Mouse (Mus musculus) neural tube, embryonic 10.5 days (tissue): Measurements from ENCODE around the gene Sh3rf3.

Experiments used
- DNase-seq: peaks from one replicate; pipeline ENCODE4 v3.0.0-alpha.2; 2017; ENCODE audit warnings: low spot score; ENCODE audit errors: extremely low spot score

The Sh3rf3 gene

DNA sequence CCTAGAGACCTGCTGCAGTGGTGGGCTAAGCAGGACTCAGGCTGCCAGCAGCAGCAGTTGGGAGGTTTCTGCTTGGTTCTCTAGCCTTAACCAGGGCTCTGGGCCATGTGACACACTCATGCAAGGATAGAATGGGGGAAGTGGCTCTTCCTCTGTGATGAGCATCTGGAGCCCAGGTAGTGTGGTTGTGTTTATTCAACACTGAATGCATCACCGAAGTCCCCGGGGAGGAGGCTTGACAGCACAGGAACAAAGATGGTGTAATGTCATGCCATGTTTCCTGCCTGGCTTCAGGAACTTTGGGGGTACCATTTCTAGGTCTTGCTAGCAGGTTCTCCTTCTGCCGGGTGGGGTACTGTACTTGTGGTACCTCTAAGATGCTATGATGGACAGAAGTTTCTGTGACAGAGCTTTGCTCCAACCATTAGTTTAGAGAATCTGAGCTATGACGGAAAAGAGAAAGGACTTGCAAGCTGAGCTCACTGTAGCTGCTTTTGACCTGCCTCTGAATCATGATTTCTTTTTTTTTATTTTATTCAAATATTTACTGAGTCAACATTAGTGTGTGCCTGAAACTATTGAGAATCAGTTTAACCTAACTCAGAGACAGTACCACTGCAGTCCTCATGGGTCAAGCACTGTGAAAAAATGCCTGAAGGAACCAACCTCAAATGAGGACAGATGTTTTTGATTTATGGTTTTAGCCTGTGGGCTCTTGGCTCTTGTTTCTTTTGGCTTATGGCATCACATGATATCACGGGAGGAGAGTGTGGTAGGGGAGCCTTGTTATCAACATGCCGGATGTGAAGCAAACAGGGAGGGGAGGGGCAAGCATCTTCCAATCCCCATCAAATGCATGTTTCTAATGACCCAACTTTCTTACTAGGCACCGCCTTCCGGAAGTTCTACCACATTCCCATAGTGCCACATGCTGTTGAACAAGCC is 102.4 kb downstream of the Sh3rf3 start:
- no peak for DNase-seq

DNA sequence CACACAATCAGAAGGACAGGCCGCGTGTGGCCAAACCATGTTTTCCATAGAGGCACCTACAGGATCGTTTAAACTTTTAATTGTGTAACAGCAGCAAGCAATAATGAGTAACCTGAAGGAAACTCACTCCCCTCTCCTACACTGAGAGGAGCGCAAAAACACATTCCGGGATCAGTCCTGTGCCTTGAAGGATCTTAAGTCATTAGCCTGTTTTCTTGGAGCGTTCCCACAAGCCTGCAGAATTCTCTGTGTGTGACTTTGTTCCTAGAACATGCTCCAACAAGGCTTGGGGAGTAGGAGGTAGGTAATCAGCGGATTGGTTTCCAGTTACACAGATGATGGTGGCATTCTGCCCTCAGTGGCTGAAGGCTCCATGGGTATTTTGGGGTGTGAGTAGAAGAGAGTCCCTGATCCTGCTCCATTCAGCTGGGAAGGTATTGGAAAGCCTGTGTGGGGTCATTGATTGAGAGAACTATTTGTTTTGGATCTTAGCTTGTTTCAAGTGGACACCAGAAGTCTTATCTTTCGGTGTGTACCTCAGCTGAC is 108.6 kb downstream of the Sh3rf3 start:
- no peak for DNase-seq

DNA sequence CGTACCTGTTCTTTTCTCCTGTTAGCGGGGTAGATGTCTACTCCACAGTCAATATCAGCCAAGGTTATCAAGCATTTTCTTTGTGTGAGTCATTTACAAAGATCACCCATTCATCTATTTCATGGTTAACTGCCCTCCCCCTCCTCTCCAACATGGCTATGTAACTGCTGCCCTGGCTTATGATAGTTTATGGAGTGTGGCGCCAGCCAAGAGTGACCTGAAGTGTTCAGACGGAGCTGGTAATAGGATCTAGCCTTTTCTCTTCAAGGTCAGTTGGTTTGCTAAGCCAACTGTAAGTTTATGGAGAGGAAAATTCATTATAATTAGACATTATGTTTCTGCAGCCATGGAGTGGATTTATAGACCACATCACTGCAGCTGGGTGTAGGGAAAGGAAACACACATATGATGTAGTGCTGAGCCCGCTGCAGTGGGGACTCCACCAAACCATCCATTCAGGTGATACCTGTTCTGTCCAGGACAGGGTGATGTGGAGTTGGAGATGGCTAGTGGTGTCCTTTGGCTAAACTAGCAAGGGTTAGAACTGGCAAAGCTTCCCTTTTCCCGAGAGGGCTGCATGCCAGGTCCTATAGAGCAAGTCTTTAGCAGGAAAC is 109.2 kb downstream of the Sh3rf3 start:
- DNase-seq: no peak

DNA sequence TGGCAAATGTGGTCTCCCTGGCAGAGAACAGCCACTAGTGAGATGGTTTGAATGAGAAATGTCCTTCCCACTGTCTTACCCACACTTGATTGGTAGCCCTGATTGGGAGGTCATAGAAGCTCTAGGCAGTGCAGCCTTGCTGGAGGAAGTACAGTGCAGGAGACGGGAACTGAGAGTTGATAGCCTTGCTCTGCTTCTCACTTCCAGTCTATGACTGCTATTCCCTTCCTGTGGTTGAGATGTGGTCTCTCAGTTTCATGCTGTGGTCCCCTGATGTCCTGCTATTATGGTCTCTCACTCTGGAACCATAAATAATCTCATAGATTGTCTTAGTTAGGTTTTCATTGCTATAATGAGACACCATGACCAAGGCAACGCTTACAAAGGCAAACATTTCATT is 109.8 kb downstream of the Sh3rf3 start:
- DNase-seq: no peak

DNA sequence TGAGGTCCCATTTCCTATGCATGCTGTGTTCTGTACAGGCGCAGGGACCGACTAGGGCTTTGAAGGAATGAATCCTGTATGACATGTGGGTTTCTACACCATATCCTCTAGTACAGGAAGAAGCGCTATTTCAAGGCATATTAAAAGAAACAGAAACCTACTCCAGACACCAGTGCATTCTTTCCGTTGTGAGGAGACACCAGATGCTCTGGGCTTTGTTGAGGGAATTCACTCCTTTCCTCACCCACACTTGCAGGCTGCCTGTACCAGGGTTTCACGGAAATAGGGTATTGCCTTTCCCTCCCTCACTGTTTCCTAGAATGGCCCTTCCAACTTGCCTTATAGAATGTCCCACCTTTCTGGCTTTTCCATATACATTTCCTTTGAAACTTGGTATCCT is 113.4 kb downstream of the Sh3rf3 start:
- no peak for DNase-seq

DNA sequence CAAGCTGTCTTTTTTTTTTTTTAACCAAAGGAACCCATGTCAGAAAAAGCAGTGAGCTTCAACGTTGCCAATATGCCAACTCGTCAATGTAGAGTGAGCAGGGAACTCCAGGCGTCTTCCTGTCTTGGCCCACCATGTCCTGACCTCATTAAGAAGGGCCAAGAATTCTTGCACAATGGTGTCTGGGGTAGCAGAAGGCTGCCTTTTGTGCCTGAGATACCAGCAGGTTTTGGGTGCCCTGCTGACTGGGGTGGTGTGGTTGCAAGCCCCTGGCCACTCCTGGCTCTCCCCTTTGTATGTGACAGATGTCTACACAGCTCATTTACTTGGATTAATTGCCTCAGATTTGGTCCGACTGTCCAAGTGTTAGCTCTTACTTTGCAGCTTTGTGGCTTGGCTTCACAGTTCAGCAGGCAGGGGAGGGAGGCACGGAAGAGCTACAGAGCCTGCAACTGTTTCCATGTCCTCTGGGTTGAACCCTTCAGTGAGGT is 115.8 kb downstream of the Sh3rf3 start:
- DNase-seq: no peak

DNA sequence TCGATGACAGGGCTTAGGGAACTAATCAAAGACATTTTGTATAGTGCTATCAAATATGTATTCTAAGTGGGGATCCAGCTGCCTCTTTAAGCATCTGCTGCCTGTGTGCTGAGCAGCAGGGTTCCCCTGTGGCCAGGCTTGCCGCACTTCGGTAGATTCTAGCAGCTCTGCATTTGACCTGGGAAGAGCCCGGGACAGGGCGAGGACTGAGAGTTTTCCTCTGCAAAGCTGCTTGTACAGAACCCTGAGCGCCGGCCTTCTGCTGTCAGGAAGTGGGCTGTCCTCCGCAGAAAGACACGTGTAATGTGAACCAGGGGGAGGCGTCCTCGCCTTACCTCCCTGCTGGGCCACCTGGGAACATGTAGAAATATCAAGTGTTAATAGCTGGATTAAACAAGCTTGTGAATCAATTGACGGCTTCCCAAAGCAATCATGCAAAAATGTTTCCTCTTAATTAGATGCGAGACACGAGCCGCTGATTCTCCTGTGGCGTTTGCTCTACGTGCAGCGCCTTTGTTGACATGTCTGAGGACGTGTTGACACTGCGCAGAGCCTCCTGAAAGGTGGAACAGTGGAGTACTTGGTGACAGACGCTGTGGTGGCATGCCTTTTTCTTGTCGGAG is 119.1 kb downstream of the Sh3rf3 start:
- peak; percentile 20 for DNase-seq

DNA sequence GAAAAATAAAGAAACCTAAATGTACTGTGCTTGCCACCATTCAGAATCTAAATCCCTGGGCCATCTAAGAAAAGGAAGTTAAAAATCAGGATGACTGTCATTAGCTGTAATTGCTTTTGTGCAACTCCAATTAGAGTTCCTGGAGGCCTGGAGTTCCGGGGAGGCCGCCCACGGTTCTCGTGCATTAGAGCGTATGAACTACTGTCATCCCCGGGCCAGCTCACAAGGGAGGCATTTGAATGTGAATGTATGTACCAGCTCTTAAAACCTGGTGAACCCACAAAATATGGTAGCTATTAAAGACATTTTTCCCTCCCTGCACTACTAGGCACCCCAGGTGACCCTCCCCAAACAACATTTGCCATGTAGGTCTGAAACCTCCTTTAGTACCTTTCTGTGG is 122.4 kb downstream of the Sh3rf3 start:
- DNase-seq: no peak

DNA sequence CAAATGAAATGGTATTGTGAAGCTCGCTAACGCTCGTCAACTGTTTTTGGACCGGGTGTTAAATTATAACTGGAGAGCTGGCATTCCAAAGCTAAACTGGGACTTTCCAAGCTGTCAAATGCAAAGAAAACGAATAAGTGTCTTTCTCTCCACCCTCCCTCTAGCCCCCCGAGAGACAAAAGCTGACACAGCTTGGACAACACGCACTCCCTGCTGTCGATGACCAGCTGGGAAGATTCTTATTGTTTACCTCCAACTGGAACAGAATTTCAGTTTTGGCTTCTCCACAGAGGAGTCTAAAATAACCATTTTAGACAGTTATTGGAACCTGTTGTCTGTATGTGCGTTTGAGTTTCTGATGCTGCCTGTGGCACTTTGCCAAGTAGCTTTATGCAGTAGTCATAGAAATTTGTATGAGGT is 123.3 kb downstream of the Sh3rf3 start:
- DNase-seq: no peak

DNA sequence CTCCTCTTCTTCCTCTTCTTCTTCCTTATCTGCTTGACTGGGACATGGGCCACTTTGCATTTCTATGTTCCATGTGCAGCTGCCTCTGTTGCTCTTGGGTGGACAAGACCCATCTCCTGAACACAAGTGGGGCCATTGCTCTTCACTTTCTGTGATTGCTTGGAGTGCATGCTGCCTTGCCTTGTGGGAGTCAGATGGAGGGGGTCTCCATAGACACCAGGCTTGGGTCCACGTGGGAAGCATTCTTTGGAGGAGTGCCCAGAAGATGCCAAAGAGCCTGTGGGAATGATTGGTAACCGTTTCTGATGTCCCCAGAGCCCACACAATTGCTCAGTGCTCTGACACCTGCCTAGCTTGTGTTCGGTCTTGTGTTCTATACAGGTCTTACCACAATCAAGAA is 124.4 kb downstream of the Sh3rf3 start:
- no peak for DNase-seq

DNA sequence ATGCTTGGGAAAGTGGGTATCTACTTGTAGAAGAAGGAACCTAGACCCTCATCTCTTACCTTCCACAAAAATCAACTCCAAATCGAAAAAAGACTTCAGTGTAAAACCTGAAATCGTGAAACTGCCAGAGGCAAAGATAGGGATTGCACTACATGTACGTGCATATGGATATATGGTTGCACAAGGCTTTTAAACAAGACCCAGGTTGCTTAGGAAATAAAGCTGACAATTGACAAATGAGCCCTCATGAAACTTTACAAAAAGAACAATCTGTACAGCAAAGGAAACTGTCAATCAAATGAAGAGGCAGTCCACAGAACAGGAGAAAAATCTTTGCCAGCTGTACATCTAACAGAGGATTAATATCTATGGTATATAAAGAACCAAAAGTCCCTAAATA is 129.7 kb downstream of the Sh3rf3 start:
- DNase-seq: no peak

DNA sequence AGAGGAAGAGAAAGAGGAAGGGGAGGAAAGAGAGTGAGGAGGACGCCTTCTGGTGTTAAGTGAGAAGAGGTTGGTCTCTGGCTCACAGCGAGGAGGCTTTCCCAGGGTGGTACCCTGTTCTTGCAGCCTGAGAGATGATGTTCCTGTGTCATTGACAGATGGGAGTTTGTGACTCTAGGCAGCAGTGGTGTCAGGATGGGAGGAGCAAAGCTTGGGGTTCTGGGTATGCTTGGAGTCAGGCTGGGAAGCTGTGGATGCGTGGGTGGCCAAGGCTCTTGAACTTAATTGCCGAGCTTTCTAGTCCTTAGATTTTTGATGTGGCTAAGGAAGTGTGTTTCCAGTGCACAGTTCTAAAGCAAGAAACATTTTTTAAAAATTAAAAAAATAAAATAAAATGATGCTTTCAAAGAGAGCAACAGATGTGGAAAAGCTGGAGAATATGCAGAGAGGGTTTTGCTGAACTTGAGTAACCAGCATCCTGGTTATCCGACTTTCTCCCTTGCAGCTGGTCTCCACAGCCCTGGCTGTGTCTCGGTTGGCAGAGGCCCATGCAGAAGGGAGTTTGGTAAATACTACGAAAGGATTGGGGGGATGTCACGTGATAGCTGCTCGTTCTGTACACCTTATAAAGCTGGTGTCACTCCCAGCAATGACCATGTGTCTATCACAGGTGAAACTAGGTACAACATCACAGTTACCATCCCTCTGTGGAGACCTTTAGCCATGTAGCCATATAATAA is 130.7 kb downstream of the Sh3rf3 start:
- DNase-seq: no peak

DNA sequence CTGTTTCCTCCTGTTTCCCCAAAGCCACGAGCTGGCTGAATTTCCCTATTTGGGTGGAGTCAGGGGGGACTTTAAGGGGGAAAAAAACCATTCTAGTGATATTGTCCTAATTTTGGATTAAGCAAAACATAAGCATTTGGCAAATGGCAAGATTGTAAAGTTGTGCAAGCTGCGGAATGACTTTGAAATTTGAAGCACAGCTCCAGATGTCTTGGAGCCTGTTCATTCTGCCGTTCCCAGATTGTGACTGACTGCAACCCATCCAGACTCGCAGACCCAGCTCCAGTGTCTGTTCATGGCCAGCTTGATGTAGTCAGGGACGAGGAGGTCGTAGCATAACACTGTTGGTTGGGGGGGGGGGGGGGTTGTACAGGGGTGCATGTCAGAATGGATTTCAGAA is 131.8 kb downstream of the Sh3rf3 start:
- DNase-seq: no peak

DNA sequence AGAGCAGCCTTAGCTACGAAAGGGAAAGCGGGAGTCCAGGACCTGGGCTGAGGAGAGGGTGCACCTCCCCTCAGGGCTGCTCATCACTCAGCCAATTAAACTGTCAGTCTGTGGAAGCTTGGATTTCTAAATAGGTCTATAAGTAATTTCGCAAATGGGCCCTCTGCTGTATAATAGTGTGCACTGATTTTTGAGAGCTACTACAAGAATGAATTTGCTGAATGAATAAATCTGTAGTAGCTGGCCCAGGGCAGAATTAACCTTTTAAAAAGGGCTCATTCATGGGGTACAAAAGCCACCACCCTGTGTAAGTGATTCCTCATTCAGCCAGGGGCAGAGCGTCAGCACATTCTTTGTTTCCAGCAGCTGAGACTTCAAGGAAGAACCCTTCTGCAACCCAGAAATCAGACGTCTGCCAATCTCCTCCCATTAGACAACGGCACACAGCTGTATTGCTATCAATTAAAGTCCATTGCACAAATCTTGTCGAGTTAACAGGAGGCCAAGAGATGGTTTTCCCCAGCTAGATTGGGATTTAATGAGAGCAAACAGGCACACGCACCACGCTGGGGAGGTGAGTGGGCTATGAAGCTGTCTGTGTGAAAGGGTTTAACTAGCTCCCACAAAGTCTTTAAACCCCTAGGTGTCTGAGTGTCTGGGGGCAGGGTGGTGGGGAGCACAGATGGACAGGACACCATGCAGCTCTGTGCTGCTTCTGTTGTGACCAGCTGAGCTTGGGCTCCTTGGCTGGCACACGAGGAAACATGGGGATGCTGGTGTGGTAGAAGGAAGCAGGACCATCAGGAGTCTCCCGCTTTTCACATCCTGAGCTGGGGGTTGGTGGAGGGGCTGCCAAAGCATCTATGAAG is 136.8 kb downstream of the Sh3rf3 start:
- DNase-seq: no peak

DNA sequence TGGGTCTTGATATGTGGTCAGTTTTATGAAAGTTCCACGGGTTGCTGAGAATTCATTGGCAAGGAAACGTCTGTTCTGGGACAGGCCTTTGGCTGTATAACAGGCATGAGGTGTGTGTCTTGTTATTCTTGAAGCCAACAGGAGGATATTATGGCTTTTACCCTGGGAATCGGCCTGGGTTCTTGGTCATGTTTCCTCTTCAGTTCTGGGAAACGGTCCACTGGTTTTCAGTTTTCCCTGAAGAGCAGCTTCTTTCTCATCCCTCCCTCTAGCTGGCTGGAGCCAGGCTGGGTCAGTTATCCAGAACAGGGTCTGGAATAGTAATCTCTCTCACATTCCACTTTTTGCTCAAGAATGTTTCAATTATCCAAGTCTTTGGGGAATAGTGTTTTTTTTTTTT is 147.0 kb downstream of the Sh3rf3 start:
- no peak for DNase-seq

DNA sequence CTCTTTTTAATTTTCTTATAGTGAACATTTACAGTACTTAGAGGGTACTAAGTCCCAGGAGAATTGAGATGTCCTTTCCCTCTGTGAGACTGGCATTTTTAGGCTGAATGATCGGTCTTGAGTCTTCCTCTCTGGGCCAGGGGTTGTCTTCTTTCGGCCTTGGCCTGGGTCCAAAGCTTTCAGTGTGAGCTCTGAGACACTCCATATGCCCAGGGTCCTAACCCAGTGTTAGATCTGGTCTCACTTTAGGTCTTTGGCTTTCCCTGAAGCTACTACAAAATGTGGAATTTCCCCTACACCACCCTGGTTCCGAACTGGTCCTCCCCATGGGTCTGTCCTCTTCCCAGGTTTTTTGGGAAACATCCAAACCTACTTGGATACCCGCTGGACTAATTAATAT is 155.1 kb downstream of the Sh3rf3 start:
- no peak for DNase-seq

DNA sequence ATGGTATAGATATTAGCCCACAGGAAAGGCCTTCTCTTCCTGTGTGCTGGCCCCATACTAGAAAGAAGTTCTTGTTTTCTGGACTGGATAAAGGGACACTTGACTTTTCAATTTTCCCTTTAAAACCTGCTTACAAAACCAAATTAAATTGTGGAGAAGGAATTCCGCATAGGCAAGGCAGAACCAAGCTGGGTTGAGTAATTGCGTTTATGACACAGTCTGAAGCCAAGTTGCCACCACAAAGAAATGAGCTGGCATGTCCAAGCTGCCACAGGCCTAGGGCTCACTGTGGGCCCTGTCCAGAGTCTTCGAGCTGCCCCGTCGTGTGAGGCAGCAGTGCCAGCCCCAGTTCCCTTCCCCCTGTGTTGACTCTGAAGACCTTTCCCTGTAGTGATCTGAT is 156.2 kb downstream of the Sh3rf3 start:
- DNase-seq: no peak

DNA sequence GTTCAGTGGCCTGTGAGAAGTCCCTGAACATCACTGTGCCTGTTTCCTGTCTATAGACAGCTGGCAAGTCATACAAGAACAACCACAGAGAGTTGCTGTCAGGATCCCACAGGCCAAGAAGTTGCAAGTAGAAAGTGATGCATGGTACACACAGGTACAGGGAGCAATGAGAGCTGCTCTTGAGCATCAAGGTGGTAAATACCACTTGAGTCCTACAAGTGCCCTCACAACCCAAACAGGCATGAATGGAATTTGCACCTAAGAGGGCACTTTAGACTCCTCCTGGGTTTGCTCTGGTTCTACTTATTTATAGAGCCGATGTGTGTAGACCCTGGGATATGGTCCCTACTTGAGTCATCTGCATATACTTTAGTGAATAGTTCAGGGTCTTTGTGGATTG is 159.0 kb downstream of the Sh3rf3 start:
- DNase-seq: no peak

DNA sequence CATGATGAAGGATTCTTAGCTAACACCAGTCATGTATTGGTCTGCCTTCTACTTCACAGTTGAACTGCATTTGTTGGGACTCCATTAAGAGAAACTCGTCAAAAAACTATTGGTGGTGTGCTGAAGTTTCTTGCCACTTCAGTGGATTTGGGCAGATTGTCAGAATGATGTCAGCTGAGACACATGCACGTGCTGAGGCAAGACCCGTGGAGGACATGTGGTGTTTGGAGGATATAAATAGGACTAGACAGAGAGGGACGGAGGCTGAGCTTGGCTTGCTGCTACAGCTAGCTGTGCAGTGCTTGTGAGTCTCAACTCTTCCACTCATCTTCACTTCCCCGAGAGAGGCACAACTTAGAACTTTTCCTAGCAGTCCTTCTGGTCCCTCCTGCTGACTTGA is 161.0 kb downstream of the Sh3rf3 start:
- no peak for DNase-seq

DNA sequence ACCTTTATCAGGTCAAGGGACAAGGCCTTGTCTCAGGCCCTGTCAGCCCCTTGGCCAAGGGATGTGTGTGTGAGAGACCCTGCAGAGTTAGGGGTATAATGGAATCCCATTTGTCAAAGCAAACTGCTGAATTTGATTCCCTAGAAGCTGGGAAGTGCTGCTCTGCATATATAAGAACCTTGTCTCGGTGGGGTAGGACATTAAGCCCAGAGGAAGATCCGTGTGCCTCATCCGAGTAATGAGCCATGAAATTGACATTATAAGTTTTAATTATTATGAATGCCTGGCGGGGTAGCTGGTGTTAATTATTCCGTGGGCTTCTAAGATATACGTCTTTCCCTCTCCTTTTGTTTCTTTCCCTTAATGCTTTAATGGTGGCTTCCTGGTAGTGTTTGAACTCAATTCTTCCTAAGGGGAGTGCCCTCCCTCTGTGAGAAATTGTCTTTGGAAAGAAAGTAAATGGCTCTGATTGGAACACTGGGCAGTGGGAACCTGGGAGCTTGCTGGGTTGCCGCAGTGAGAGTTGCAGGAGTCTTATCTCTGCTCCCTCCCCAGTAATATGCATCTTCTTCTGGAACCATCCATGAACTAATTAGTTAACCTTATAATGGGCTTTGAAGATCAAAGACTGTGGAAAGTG is 166.3 kb downstream of the Sh3rf3 start:
- no peak for DNase-seq
